Mouse (Mus musculus): Measurements from ENCODE around the gene Olfr1282.
"Not testable (repeated sequence)": the region's sequence is repeated elsewhere in the genome, so short reads cannot be mapped to it uniquely, and the experiment has no call there.

Gene Olfr1282

DNA sequence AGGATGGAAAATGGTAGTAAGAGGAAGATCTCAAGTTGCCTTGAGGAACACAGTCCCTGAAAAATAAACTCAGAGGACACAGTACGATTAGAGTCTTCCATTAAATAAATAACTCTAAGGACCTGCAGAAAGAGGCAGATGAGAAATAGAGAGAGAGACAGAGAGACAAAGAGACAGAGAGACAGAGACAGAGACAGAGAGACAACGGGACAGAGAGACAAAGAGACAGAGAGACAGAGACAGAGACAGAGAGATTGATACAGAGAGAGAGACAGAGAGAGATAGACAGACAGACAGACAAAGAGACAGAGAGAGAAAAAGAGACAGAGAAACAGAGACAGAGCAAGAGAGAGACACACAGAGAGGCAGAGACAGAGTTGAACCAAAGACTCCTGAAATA is at the start of gene Olfr1282:
Olfr1282 (minus strand) TSS at position 101 of the 400 bp plus-strand sequence.
- DNase-seq: no peak

DNA sequence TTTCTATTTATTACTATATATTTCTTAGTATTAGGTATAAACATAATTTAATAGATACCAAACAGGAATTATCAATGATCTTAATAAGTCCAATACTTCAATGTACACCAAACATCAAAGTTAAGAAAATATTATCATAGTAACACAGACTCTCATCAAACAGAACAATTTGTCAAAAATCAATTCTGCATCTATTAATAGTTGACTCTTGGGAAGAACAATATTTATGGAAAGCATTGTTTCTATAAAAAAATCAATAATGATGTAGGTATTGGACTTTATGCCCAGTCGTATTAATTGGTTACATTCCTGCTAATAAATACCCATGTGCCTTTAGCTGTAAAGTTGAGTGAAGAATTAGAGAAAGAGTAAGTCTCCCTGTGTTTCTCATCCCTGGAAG is 39.3 kb upstream of the Olfr1282 start, which contains the start of gene Olfr1284:
Olfr1284 (plus strand) TSS at position 301 of the 400 bp plus-strand sequence.
- DNase-seq: no peak

DNA sequence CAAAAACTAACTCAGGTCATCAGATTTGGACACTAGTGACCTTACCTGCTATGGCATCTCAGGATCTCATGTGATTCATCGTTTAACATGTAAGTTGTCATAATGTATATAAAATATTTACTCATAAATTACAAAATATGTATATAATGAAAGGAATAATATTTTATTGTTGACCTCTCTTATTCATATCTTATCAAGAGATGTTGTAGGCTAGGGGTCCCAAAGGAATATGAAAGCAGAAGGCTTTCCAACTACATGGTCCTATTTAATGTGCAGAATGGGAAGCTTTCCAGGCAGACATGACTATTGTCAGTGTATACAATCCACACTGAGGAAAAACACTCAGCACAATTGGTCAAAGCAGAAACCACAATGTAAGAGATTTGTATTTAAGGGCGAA is 30.6 kb upstream of the Olfr1282 start, which contains the start of gene Olfr1283:
Olfr1283 (plus strand) TSS at position 301 of the 400 bp plus-strand sequence.
- no peak for DNase-seq

DNA sequence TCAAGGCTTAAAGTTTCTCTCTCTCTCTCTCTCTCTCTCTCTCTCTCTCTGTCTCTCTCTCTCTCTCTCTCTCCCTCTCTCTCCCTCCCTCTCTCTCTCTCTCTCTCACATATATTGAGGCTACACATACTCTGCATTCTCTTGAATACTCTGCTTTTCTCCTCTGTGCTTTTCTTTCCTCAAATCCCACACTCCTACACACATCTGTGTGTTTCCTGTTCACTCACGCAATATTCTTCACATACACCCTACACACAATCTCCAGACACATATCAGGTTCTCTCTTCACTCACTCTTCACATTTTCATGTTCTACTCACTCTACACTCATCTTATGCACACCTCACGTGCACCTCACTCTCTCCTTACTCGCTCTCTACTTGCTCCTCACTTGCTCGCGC is 2.2 kb downstream of the Olfr1282 start:
- DNase-seq: not testable (repeated sequence)

- DNase-seq: no peak
These were observed 9.7 kb downstream of the Olfr1282 start, which contains the start of gene Olfr1281 for GRCm38 (mm10) chr2:111326220-111326619. TSS of gene Olfr1281 (plus strand) at chr2:111326520.

- no peak for DNase-seq
These were observed 22.2 kb downstream of the Olfr1282 start, which contains the start of gene Olfr1280 for GRCm38 (mm10) chr2:111313717-111314116. TSS of gene Olfr1280 (plus strand) at chr2:111314017.

DNA sequence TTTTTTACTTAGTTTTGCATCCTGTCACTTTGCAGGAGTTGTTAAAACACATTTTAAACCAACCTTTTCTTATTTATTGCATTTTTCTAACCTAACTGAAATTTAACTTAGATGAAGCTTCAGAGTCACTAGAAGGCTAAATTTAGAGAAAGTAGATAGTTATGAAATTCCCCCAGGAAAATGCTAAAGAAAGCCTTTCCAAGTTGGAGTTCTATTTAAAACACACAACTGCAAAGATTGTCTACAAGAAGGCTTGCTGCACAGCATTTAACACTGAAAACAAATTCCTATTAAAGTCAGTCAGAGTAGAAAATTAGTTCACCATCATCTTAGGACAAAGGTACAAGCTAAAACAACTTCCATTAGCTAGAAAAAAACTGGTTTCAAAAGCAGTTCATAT is 35.5 kb downstream of the Olfr1282 start, which contains the start of gene Olfr1279:
Olfr1279 (plus strand) TSS at position 262 of the 400 bp plus-strand sequence.
- DNase-seq: no peak

DNA sequence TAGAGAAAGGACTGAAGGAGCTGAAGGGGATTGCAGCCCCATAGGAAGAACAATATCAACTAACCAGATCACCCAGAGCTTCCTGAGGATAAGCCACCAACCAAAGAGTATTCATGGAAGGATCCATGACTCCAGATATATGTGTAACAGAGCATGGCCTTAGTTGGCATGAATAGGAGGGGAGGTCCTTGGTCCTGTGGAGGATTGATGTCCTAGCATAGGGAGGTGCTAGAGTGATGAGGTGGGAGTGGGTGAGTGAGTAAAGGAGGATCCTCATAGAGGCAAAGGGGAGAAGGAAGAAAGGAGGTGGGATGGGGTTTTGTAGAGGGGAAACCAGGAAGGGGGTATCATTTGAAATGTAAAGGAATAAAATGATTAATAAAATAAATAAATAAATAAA is 37.3 kb downstream of the Olfr1282 start:
- no peak for DNase-seq

- no peak for DNase-seq
These were observed 46.0 kb downstream of the Olfr1282 start, which contains the start of gene Olfr1278 for GRCm38 (mm10) chr2:111289836-111290235. TSS of gene Olfr1278 (plus strand) at chr2:111290136.
